Mouse (Mus musculus): Measurements from ENCODE around the gene Smco4. TPM values are rescaled to one million over a fixed set of nuclear protein-coding genes. Genes with fewer than 3 reads are reported as not detected.
"Not testable (repeated sequence)": the region's sequence is repeated elsewhere in the genome, so short reads cannot be mapped to it uniquely, and the experiment has no call there.

The Smco4 gene
- polyA plus RNA-seq, 1 experiment = 16.7 TPM

DNA sequence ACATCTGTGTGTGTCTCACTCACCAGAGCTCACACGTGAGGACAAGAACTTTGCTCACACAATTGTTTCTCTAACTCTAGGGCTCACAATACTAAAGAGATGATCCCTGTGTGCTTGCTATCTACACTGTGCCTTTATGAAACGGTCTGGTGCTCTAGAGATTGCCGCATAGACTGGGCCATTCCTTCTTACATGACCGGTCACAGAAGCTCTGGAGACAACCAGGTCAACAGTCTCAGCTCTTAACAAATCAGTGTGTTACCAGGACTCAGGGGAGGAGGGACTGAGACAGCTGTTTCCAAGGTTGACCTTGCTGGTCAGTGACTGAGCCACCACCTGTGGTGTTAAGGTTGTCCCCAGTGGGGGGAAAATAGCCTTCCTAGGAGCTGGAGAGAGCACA, 1.5 kb upstream of the Smco4 start:
- peaks cover 6% of the 10 kb centered on the region for H3K4me1 ChIP-seq (ENCODE audit: control insufficient read depth, insufficient read depth, low read length)
- no peak overlapping the region for H3K4me3 ChIP-seq (ENCODE audit: insufficient read depth, low read length)
- H3K27ac ChIP-seq (ENCODE audit: insufficient read depth, low read length) = no peak overlapping the region
- TF ChIP-seq POLR2A (IDR thresholded peaks at IDR 0.05; ENCODE audit: low read depth, low read length) (no peak), CTCF (IDR thresholded peaks at IDR 0.05; ENCODE audit: borderline replicate concordance, insufficient read depth, low read length) (no peak)

- no peak for TF ChIP-seq POLR2A (IDR thresholded peaks at IDR 0.05; ENCODE audit: low read depth, low read length)
- TF ChIP-seq CTCF (IDR thresholded peaks at IDR 0.05; ENCODE audit: borderline replicate concordance, insufficient read depth, low read length) = no peak
- no peak overlapping the region for H3K4me3 ChIP-seq (ENCODE audit: insufficient read depth, low read length)
- H3K27ac ChIP-seq (ENCODE audit: insufficient read depth, low read length) = no peak overlapping the region
- peaks cover 9% of the 10 kb centered on the region for H3K4me1 ChIP-seq (ENCODE audit: control insufficient read depth, insufficient read depth, low read length)
These were observed 831 bp upstream of the Smco4 start for GRCm38 (mm10) chr9:15492401-15492800.

- H3K27ac ChIP-seq (ENCODE audit: insufficient read depth, low read length) = no peak overlapping the region
- TF ChIP-seq CTCF (IDR thresholded peaks at IDR 0.05; ENCODE audit: borderline replicate concordance, insufficient read depth, low read length) (peak; percentile 50), POLR2A (IDR thresholded peaks at IDR 0.05; ENCODE audit: low read depth, low read length) (peak; percentile 71)
- peak overlapping the region; percentile 79 for H3K4me3 ChIP-seq (ENCODE audit: insufficient read depth, low read length)
These were observed 810 bp downstream of the Smco4 start for GRCm38 (mm10) chr9:15493925-15494558.

GRCm38 (mm10) chr9:15495281-15495680, 2.0 kb downstream of the Smco4 start:
- not testable (repeated sequence) for H3K4me1 ChIP-seq (ENCODE audit: control insufficient read depth, insufficient read depth, low read length); H3K4me3 ChIP-seq (ENCODE audit: insufficient read depth, low read length)
- peak overlapping the region; percentile 81 for H3K27ac ChIP-seq (ENCODE audit: insufficient read depth, low read length)

More at GRCm38 (mm10) chr9:15493925-15494558, 810 bp downstream of the Smco4 start:
- H3K4me1 ChIP-seq (ENCODE audit: control insufficient read depth, insufficient read depth, low read length) = peaks cover 9% of the 10 kb centered on the region

- no peak overlapping the region for H3K4me3 ChIP-seq (ENCODE audit: insufficient read depth, low read length)
- peak overlapping the region; percentile 81 for H3K27ac ChIP-seq (ENCODE audit: insufficient read depth, low read length)
- peaks cover 9% of the 10 kb centered on the region for H3K4me1 ChIP-seq (ENCODE audit: control insufficient read depth, insufficient read depth, low read length)
- TF ChIP-seq CTCF (IDR thresholded peaks at IDR 0.05; ENCODE audit: borderline replicate concordance, insufficient read depth, low read length) (no peak), POLR2A (IDR thresholded peaks at IDR 0.05; ENCODE audit: low read depth, low read length) (no peak)
These were observed 2.8 kb downstream of the Smco4 start for GRCm38 (mm10) chr9:15495921-15496577.

- Histone ChIP-seq H3K4me3 (ENCODE audit: insufficient read depth, low read length) (no peak overlapping the region), H3K27ac (ENCODE audit: insufficient read depth, low read length) (no peak overlapping the region), H3K4me1 (ENCODE audit: control insufficient read depth, insufficient read depth, low read length) (peaks cover 6% of the 10 kb centered on the region)
- TF ChIP-seq CTCF (IDR thresholded peaks at IDR 0.05; ENCODE audit: borderline replicate concordance, insufficient read depth, low read length) (no peak), POLR2A (IDR thresholded peaks at IDR 0.05; ENCODE audit: low read depth, low read length) (no peak)
These were observed 6.8 kb downstream of the Smco4 start for GRCm38 (mm10) chr9:15500025-15500424.

- TF ChIP-seq POLR2A (IDR thresholded peaks at IDR 0.05; ENCODE audit: low read depth, low read length) = no peak
- TF ChIP-seq CTCF (IDR thresholded peaks at IDR 0.05; ENCODE audit: borderline replicate concordance, insufficient read depth, low read length) = no peak
- H3K4me3 ChIP-seq (ENCODE audit: insufficient read depth, low read length) = no peak overlapping the region
- peaks cover 2% of the 10 kb centered on the region; the same call in 1 of the 2 replicates for H3K4me1 ChIP-seq (ENCODE audit: control insufficient read depth, insufficient read depth, low read length)
- no peak overlapping the region for H3K27ac ChIP-seq (ENCODE audit: insufficient read depth, low read length)
These were observed 8.4 kb downstream of the Smco4 start for GRCm38 (mm10) chr9:15501319-15502256.

DNA sequence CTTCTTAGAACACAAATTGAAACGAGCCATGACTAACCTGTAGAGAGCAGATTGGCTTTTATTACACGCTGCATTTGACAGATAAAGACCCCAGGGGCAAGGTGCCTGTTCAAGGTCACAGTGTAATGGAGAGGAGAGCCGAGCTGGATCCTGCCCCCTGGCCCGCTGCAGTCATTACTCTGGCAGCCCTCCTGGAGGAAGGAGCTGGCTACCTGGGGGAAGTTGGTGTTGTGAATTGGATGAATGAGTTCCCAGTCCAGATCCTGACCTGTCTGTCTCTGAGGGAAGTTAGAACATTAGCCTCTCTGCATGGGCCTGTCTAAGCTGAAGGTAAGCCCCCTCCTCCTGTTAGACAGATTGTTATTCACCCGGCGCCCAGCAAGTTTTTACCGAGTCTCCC, 9.2 kb downstream of the Smco4 start:
- Histone ChIP-seq H3K27ac (ENCODE audit: insufficient read depth, low read length) (no peak overlapping the region), H3K4me3 (ENCODE audit: insufficient read depth, low read length) (no peak overlapping the region), H3K4me1 (ENCODE audit: control insufficient read depth, insufficient read depth, low read length) (peaks cover 8% of the 10 kb centered on the region; the same call in 1 of the 2 replicates)
- TF ChIP-seq CTCF (IDR thresholded peaks at IDR 0.05; ENCODE audit: borderline replicate concordance, insufficient read depth, low read length) (no peak), POLR2A (IDR thresholded peaks at IDR 0.05; ENCODE audit: low read depth, low read length) (no peak)

GRCm38 (mm10) chr9:15503307-15503706, 10.1 kb downstream of the Smco4 start:
- Histone ChIP-seq H3K27ac (ENCODE audit: insufficient read depth, low read length) (no peak overlapping the region), H3K4me1 (ENCODE audit: control insufficient read depth, insufficient read depth, low read length) (peaks cover 12% of the 10 kb centered on the region; the same call in 1 of the 2 replicates), H3K4me3 (ENCODE audit: insufficient read depth, low read length) (no peak overlapping the region)
- TF ChIP-seq CTCF (IDR thresholded peaks at IDR 0.05; ENCODE audit: borderline replicate concordance, insufficient read depth, low read length) (no peak), POLR2A (IDR thresholded peaks at IDR 0.05; ENCODE audit: low read depth, low read length) (no peak)
